Mouse (Mus musculus) bone marrow macrophage, adult 2 months (primary cell): ENCODE results near the gene Zfp541.

Source experiments
- CTCF ChIP-seq: IDR thresholded peaks from 2 replicates; pipeline ENCODE4 v1.5.1; 2012; ENCODE audit warnings: low read depth, mild to moderate bottlenecking, low read length, moderate library complexity
- POLR2A ChIP-seq: IDR thresholded peaks from 2 replicates; pipeline ENCODE4 v1.6.1; 2012; ENCODE audit warnings: mild to moderate bottlenecking, low read depth, low read length, borderline replicate concordance

- peak; percentile 81 for TF ChIP-seq CTCF
- no peak for TF ChIP-seq POLR2A
Measured at GRCm38 (mm10) chr7:16119569-16120261, 58.1 kb downstream of the Zfp541 start, which contains the start of gene Kptn.
